In genomic region chr8:84705960-84706359, GRCm38 (mm10) we compare ENCODE assay signal across 8 mouse cellular contexts. TPM values are rescaled to one million over a fixed set of nuclear protein-coding genes. Genes with fewer than 3 reads are reported as not detected.
DNase-seq lines count a peak whose midpoint lies in the region; ATAC-seq and TF ChIP-seq lines count a peak whose summit lies in the region.

No protein-coding gene starts in this region.

- H3K27me3 ChIP-seq in heart, embryonic 14.5 days (ENCODE audit: control insufficient read depth, insufficient read depth, low read length), result peaks cover 57% of the 10 kb centered on the region
- peaks cover 65% of the 10 kb centered on the region for H3K27me3 ChIP-seq in hindbrain, embryonic 14.5 days (ENCODE audit: control insufficient read depth, insufficient read depth, low read length)
- peaks cover 100% of the 10 kb centered on the region for H3K27me3 ChIP-seq in midbrain, embryonic 10.5 days (ENCODE audit: low read depth, poor library complexity, severe bottlenecking)

- H3K4me1 ChIP-seq in heart, embryonic 14.5 days (ENCODE audit: control insufficient read depth in 2 of 2, insufficient read depth in 2 of 2, low read length in 2 of 2), result peaks cover 16 to 53% of the 10 kb centered on the region in 2 experiments; a peak in 3 of 4 replicates
- peaks cover 11% of the 10 kb centered on the region for H3K4me1 ChIP-seq in bone marrow, adult 2 months (ENCODE audit: control insufficient read depth, insufficient read depth, low read length)
- peaks cover 50% of the 10 kb centered on the region for H3K4me1 ChIP-seq in hindbrain, embryonic 14.5 days (replicated peaks; ENCODE audit: control insufficient read depth, insufficient read depth, low read length)
- peaks cover 70% of the 10 kb centered on the region for H3K4me1 ChIP-seq in midbrain, embryonic 10.5 days

- H3K9ac ChIP-seq in heart, embryonic 14.5 days (ENCODE audit: low read length), result peak overlapping the region; percentile 69
- H3K9ac ChIP-seq in hindbrain, embryonic 14.5 days, result peak overlapping the region; percentile 48

- 3% methylated on average over 12 of the region's 12 CpGs for WGBS in heart, embryonic 14.5 days
- under 1% methylated on average over 12 of the region's 12 CpGs for WGBS in bone marrow, adult 2 months
- 2% methylated on average over 12 of the region's 12 CpGs for WGBS in hindbrain, embryonic 14.5 days
- under 1% methylated on average over 12 of the region's 12 CpGs for WGBS in midbrain, embryonic 10.5 days

- 0 out of 2 replicates have a peak, but pooled peaks cover 4% of the 10 kb centered on the region for H3K36me3 ChIP-seq in heart, embryonic 14.5 days (ENCODE audit: control insufficient read depth, insufficient read depth, low read length)
- no peaks in the 10 kb centered on the region for H3K36me3 ChIP-seq in hindbrain, embryonic 14.5 days (replicated peaks; ENCODE audit: control insufficient read depth, insufficient read depth)
- no peaks in the 10 kb centered on the region for H3K36me3 ChIP-seq in midbrain, embryonic 10.5 days

- no peaks in the 10 kb centered on the region for H3K9me3 ChIP-seq in heart, embryonic 14.5 days (ENCODE audit: control insufficient read depth, low read length)
- no peaks in the 10 kb centered on the region for H3K9me3 ChIP-seq in hindbrain, embryonic 14.5 days (ENCODE audit: control insufficient read depth, low read length)
- H3K9me3 ChIP-seq in midbrain, embryonic 10.5 days (replicated peaks), result no peaks in the 10 kb centered on the region

- peak overlapping the region; percentile 65 for H3K4me2 ChIP-seq in heart, embryonic 14.5 days (ENCODE audit: low read length)
- H3K4me2 ChIP-seq in hindbrain, embryonic 14.5 days (replicated peaks), result peak overlapping the region; percentile 39

- H3K27ac ChIP-seq in heart, embryonic 14.5 days (replicated peaks in 1 of 2; ENCODE audit: control insufficient read depth in 1 of 2, insufficient read depth in 1 of 2, low read depth in 2 of 2, low read length in 2 of 2), result peak overlapping the region in 1 of 2 experiments; percentile 85; a peak in 2 of 4 replicates
- peak overlapping the region; percentile 95 for H3K27ac ChIP-seq in bone marrow, adult 2 months (ENCODE audit: control insufficient read depth, insufficient read depth, low read depth, low read length, poor library complexity)
- H3K27ac ChIP-seq in hindbrain, embryonic 14.5 days, result peak overlapping the region; percentile 84
- no peak overlapping the region for H3K27ac ChIP-seq in midbrain, embryonic 10.5 days (replicated peaks)

- no peak for DNase-seq in heart, adult 8-10 months (ENCODE audit: low spot score)
- no peak for DNase-seq in hindbrain, embryonic 14.5 days (ENCODE audit: low spot score)
- no peak for DNase-seq in midbrain, embryonic 10.5 days (ENCODE audit: low spot score)
- no peak for DNase-seq in left cerebral cortex, adult 18-20 months (ENCODE audit: low spot score in 2 of 2)
- DNase-seq in gastrocnemius, postnatal 36 days, result no peak
- DNase-seq in natural killer cell, adult 2 months (ENCODE audit: low spot score in 2 of 2), result no peak

- TF ChIP-seq POLR2A in bone marrow, adult 2 months (IDR thresholded peaks at IDR 0.05; ENCODE audit: borderline replicate concordance, control insufficient read depth, low read depth, low read length), result no peak

- no peak for ATAC-seq in heart, embryonic 14.5 days (ENCODE audit: insufficient number of reproducible peaks, insufficient read depth, low FRiP score, low read depth)
- no peak for ATAC-seq in hindbrain, embryonic 14.5 days (ENCODE audit: low FRiP score)

- no peak for TF ChIP-seq CTCF in bone marrow, adult 2 months (IDR thresholded peaks at IDR 0.05; ENCODE audit: control insufficient read depth, insufficient read depth, low read length)

- intact Hi-C loops in gastrocnemius, postnatal 36 days (cut with DNase I), result no loop called here

- H3K4me3 ChIP-seq in heart, embryonic 14.5 days (ENCODE audit: control insufficient read depth in 1 of 2, insufficient read depth in 1 of 2, low read depth in 1 of 2, low read length in 2 of 2), result peak overlapping the region in 1 of 2 experiments; percentile 42; a peak in 2 of 4 replicates
- H3K4me3 ChIP-seq in bone marrow, adult 2 months (replicated peaks; ENCODE audit: control insufficient read depth, low read depth, low read length), result peak overlapping the region; percentile 72
- H3K4me3 ChIP-seq in hindbrain, embryonic 14.5 days (replicated peaks; ENCODE audit: low read length), result peak overlapping the region; percentile 16
- H3K4me3 ChIP-seq in midbrain, embryonic 10.5 days, result peak overlapping the region; percentile 37; the same call in 1 of the 2 replicates

RNA-seq across cellular contexts. Expression of gene Lyl1, which starts 4.7 kb away (rescaled TPM):
- 12.1 and 13.7 TPM in 2 replicates for polyA plus RNA-seq in heart, embryonic 14.5 days (2014; fragmentation: Nextera tagmentation; extraction: Ambion mirVana)
- 1 to 10 TPM; 3.5 to 4.8 (median 4.3) TPM for total RNA-seq in heart, adult 8-10 months (2022)
- polyA plus RNA-seq in bone marrow, adult 2 months (2011; ENCODE audit: insufficient read depth, insufficient read length, low replicate concordance, missing spikeins), result 59.2 and 125 TPM in 2 replicates
- 3.8 and 5.1 TPM in 2 replicates for polyA plus RNA-seq in hindbrain, embryonic 14.5 days (2014; fragmentation: Nextera tagmentation; extraction: Ambion mirVana)
- 4.8 and 5.8 TPM in 2 replicates for polyA plus RNA-seq in midbrain, embryonic 10.5 days (2016; fragmentation: Nextera tagmentation; extraction: Ambion mirVana)
- total RNA-seq in left cerebral cortex, adult 18-20 months (2021), result 1 to 10 TPM; 2.6 TPM
- 1 to 10 TPM in 1 of 2 experiments, under 1 TPM in 1; 0.96 to 1.4 TPM for total RNA-seq in gastrocnemius, postnatal 36 days (2021)

RNA-seq across cellular contexts. Expression of gene G430095P16Rik, which starts 16.8 kb away (rescaled TPM):
- 5.2 and 5.9 TPM in 2 replicates for polyA plus RNA-seq in heart, embryonic 14.5 days (2014; fragmentation: Nextera tagmentation; extraction: Ambion mirVana)
- total RNA-seq in heart, adult 8-10 months (2022), result under 1 TPM in 1 of 4 experiments, not detected in 3; 0.66 TPM
- 12.0 and 27.2 TPM in 2 replicates for polyA plus RNA-seq in bone marrow, adult 2 months (2011; ENCODE audit: insufficient read depth, insufficient read length, low replicate concordance, missing spikeins)
- polyA plus RNA-seq in hindbrain, embryonic 14.5 days (2014; fragmentation: Nextera tagmentation; extraction: Ambion mirVana), result 0.55 and 0.71 TPM in 2 replicates
- 1.1 and 1.4 TPM in 2 replicates for polyA plus RNA-seq in midbrain, embryonic 10.5 days (2016; fragmentation: Nextera tagmentation; extraction: Ambion mirVana)
- total RNA-seq in left cerebral cortex, adult 18-20 months (2021), result not detected
- 1 to 10 TPM in 1 of 2 experiments, not detected in 1; 1.0 TPM for total RNA-seq in gastrocnemius, postnatal 36 days (2021)

RNA-seq across cellular contexts. Expression of gene Nacc1, which starts 18.3 kb away (rescaled TPM):
- 15.1 and 17.4 TPM in 2 replicates for polyA plus RNA-seq in heart, embryonic 14.5 days (2014; fragmentation: Nextera tagmentation; extraction: Ambion mirVana)
- total RNA-seq in heart, adult 8-10 months (2022), result 10 to 100 TPM; 26.7 to 36.0 (median 33.4) TPM
- 14.6 and 26.2 TPM in 2 replicates for polyA plus RNA-seq in bone marrow, adult 2 months (2011; ENCODE audit: insufficient read depth, insufficient read length, low replicate concordance, missing spikeins)
- 17.8 and 18.1 TPM in 2 replicates for polyA plus RNA-seq in hindbrain, embryonic 14.5 days (2014; fragmentation: Nextera tagmentation; extraction: Ambion mirVana)
- 24.8 and 26.3 TPM in 2 replicates for polyA plus RNA-seq in midbrain, embryonic 10.5 days (2016; fragmentation: Nextera tagmentation; extraction: Ambion mirVana)
- total RNA-seq in left cerebral cortex, adult 18-20 months (2021), result 10 to 100 TPM; 93.7 to 99.0 TPM
- 10 to 100 TPM; 18.1 to 20.1 TPM for total RNA-seq in gastrocnemius, postnatal 36 days (2021)

RNA-seq across cellular contexts. Expression of gene Trmt1, which starts 19.9 kb away (rescaled TPM):
- 46.1 and 50.0 TPM in 2 replicates for polyA plus RNA-seq in heart, embryonic 14.5 days (2014; fragmentation: Nextera tagmentation; extraction: Ambion mirVana)
- total RNA-seq in heart, adult 8-10 months (2022), result 10 to 100 TPM; 30.9 to 41.7 (median 38.5) TPM
- 78.9 and 134 TPM in 2 replicates for polyA plus RNA-seq in bone marrow, adult 2 months (2011; ENCODE audit: insufficient read depth, insufficient read length, low replicate concordance, missing spikeins)
- 55.2 and 62.1 TPM in 2 replicates for polyA plus RNA-seq in hindbrain, embryonic 14.5 days (2014; fragmentation: Nextera tagmentation; extraction: Ambion mirVana)
- polyA plus RNA-seq in midbrain, embryonic 10.5 days (2016; fragmentation: Nextera tagmentation; extraction: Ambion mirVana), result 56.4 and 58.1 TPM in 2 replicates
- 100 to 1,000 TPM in 1 of 2 experiments, 10 to 100 TPM in 1; 99.1 to 101 TPM for total RNA-seq in left cerebral cortex, adult 18-20 months (2021)
- 10 to 100 TPM; 39.8 to 43.3 TPM for total RNA-seq in gastrocnemius, postnatal 36 days (2021)

RNA-seq across cellular contexts. Expression of gene Ier2, which starts 43.3 kb away (rescaled TPM):
- 36.4 and 43.8 TPM in 2 replicates for polyA plus RNA-seq in heart, embryonic 14.5 days (2014; fragmentation: Nextera tagmentation; extraction: Ambion mirVana)
- 10 to 100 TPM; 12.8 to 26.9 (median 17.4) TPM for total RNA-seq in heart, adult 8-10 months (2022)
- polyA plus RNA-seq in bone marrow, adult 2 months (2011; ENCODE audit: insufficient read depth, insufficient read length, low replicate concordance, missing spikeins), result 13.2 and 49.9 TPM in 2 replicates
- 17.4 and 20.1 TPM in 2 replicates for polyA plus RNA-seq in hindbrain, embryonic 14.5 days (2014; fragmentation: Nextera tagmentation; extraction: Ambion mirVana)
- 63.6 and 78.2 TPM in 2 replicates for polyA plus RNA-seq in midbrain, embryonic 10.5 days (2016; fragmentation: Nextera tagmentation; extraction: Ambion mirVana)
- 10 to 100 TPM; 15.5 to 19.9 TPM for total RNA-seq in left cerebral cortex, adult 18-20 months (2021)
- total RNA-seq in gastrocnemius, postnatal 36 days (2021), result 1 to 10 TPM; 5.6 to 9.3 TPM
